Mouse (Mus musculus) heart, embryonic 15.5 days (tissue): ENCODE results near the gene Rfc1. TPM values are rescaled to one million over a fixed set of nuclear protein-coding genes. Genes with fewer than 3 reads are reported as not detected.

ENCODE experiments used
- ATAC-seq: fragments of 200-750 bp; cut with Nextera tagmentation; replicated peaks from 2 replicates; pipeline ENCODE4 v1.8.0; 2017; ENCODE audit warnings: low read depth, moderate TSS enrichment; ENCODE audit not compliant: insufficient number of reproducible peaks, insufficient read depth, low FRiP score
- H3K27ac ChIP-seq: fragments of 300-500 bp; sonication (generic); 2 replicates; pipeline ENCODE4 v1.5.1; 2015; ENCODE audit warnings: mild to moderate bottlenecking, inconsistent platforms
- H3K27me3 ChIP-seq: fragments of 300-500 bp; sonication (generic); 2 replicates; pipeline ENCODE4 v1.6.1; 2015; ENCODE audit warnings: inconsistent platforms
- H3K36me3 ChIP-seq: fragments of 300-500 bp; sonication (generic); 2 replicates; pipeline ENCODE4 v1.6.1; 2015; ENCODE audit warnings: mild to moderate bottlenecking, inconsistent platforms
- H3K4me1 ChIP-seq: fragments of 300-500 bp; sonication (generic); replicated peaks from 2 replicates; pipeline ENCODE4 v1.6.1; 2015; ENCODE audit warnings: inconsistent platforms
- H3K4me2 ChIP-seq: fragments of 300-500 bp; sonication (generic); 2 replicates; pipeline ENCODE4 v1.6.1; 2015; ENCODE audit warnings: inconsistent platforms, mild to moderate bottlenecking, moderate library complexity
- H3K4me3 ChIP-seq: fragments of 300-500 bp; sonication (generic); 2 replicates; pipeline ENCODE4 v1.5.1; 2015; ENCODE audit warnings: mild to moderate bottlenecking, inconsistent platforms
- H3K9ac ChIP-seq: fragments of 300-500 bp; sonication (generic); 2 replicates; pipeline ENCODE4 v1.6.1; 2015; ENCODE audit warnings: mild to moderate bottlenecking, inconsistent platforms
- H3K9me3 ChIP-seq: fragments of 300-500 bp; sonication (generic); replicated peaks from 2 replicates; pipeline ENCODE4 v1.6.1; 2016; ENCODE audit warnings: inconsistent platforms
- WGBS: fragments of 180-500 bp; shearing (Covaris S2); methylation state at CpG from one replicate; pipeline ENCODE4 v1.1.7; 2015; ENCODE audit warnings: mixed read lengths; 5-methylcytosine and 5-hydroxymethylcytosine counted together
- polyA plus RNA-seq: library from polyadenylated mRNA; unstranded; fragments of >200 nt; fragmentation: Nextera tagmentation; extraction: Ambion mirVana; gene quantifications from 2 replicates; pipeline ENCODE4 v1.2.1, GENCODE M21; 2015

Rfc1 gene
- 51.4 and 58.2 TPM in 2 replicates for polyA plus RNA-seq

DNA sequence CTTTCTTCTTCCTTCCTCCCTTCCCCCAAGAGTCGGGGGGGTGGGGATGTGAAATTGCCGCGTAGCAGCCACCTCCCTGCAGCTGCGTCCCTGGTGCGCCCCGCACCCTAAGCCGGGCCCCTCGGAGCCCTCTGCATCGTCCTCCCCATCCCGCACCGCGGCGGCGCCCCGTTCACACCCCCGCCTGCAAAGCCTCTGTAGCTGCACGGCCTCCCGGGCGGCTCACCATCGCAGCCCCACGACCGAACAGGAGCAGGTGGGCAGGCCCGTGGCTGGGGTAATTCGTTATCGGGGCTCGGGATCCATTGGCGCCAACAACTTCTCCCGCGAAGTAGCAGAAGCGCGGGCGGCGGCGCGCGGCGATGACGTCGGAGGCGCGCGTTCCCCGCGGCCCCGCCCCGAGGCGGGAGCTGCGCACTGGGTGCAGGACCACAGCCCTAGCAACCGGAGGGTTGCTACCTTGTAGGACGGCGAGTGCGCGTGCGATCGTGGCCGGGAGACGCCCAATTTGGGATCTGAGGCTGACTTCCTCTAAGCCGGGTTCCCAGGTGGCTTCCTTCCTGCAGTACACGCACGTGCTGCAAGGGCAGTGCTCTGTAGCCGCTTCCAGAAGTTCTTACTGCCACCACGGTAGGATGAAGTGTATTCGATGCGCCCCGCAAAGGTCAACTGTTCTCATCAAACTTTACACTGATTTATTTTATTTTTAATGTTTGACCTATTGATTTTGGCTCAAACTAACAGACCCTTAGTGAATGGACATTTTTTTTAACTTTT is at the start of gene Rfc1:
Gene Rfc1, minus strand, starts transcription at position 373 of the 777 bp plus-strand sequence.
- H3K9ac ChIP-seq = peak within 1 kb of the TSS; percentile 84
- H3K4me2 ChIP-seq = peak within 1 kb of the TSS; percentile 78
- peak; percentile 95 for ATAC-seq
- peak within 1 kb of the TSS; percentile 100 for H3K4me3 ChIP-seq
- WGBS = under 1% methylated on average over 65 of the region's 65 CpGs
- H3K9me3 ChIP-seq = no peaks in the 10 kb centered on the region
- no peaks in the 10 kb centered on the region for H3K27me3 ChIP-seq
- H3K36me3 ChIP-seq = no peaks in the 10 kb centered on the region
- peak within 1 kb of the TSS; percentile 89 for H3K27ac ChIP-seq
- peaks cover 20% of the 10 kb centered on the region for H3K4me1 ChIP-seq

GRCm38 (mm10) chr5:65374746-65375145 is 39.3 kb upstream of the Rfc1 start:
- Histone ChIP-seq H3K9ac (no peak overlapping the region), H3K27me3 (no peaks in the 10 kb centered on the region), H3K27ac (no peak overlapping the region), H3K4me2 (no peak overlapping the region), H3K36me3 (no peaks in the 10 kb centered on the region), H3K9me3 (no peaks in the 10 kb centered on the region), H3K4me3 (no peak overlapping the region), H3K4me1 (no peaks in the 10 kb centered on the region)
- no peak for ATAC-seq
- WGBS = 76% methylated on average over 7 of the region's 7 CpGs

DNA sequence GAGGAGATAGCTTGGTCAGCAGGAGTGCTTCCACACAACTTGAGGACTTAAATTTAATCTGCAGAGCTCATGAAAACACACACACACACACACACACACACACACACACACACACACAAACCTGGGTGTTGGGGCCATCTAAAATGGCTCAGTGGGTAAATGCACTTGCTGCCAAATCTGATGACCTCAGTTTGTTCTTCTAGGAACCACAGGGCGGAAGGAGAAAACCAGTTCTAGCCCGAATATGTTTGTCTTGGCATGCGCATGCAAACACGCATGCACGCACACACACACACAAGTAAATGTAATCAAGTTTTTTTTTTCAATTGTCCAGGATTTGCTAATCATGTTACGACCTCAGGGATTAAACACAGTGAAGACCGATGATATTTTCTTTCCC is 36.1 kb upstream of the Rfc1 start:
- H3K27ac ChIP-seq = no peak overlapping the region
- no peaks in the 10 kb centered on the region for H3K9me3 ChIP-seq
- WGBS = 92% methylated on average over 7 of the region's 7 CpGs

GRCm38 (mm10) chr5:65367837-65368236 is 32.4 kb upstream of the Rfc1 start:
- WGBS = 59% methylated on average over 11 of the region's 11 CpGs
- Histone ChIP-seq H3K9ac (no peak overlapping the region), H3K4me3 (no peak overlapping the region), H3K9me3 (no peaks in the 10 kb centered on the region), H3K27ac (no peak overlapping the region), H3K4me1 (no peaks in the 10 kb centered on the region), H3K27me3 (no peaks in the 10 kb centered on the region), H3K36me3 (no peaks in the 10 kb centered on the region), H3K4me2 (no peak overlapping the region)
- ATAC-seq = no peak

More for the DNA sequence above, 36.1 kb upstream of the Rfc1 start:
- no peaks in the 10 kb centered on the region for H3K27me3 ChIP-seq
- ATAC-seq = no peak
- H3K4me1 ChIP-seq = no peaks in the 10 kb centered on the region
- H3K4me3 ChIP-seq = no peak overlapping the region
- H3K4me2 ChIP-seq = no peak overlapping the region
- no peaks in the 10 kb centered on the region for H3K36me3 ChIP-seq
- no peak overlapping the region for H3K9ac ChIP-seq

GRCm38 (mm10) chr5:65357771-65358170 is 22.3 kb upstream of the Rfc1 start:
- H3K4me1 ChIP-seq = no peaks in the 10 kb centered on the region
- no peaks in the 10 kb centered on the region for H3K9me3 ChIP-seq
- no peaks in the 10 kb centered on the region for H3K36me3 ChIP-seq
- WGBS = 76% methylated on average over 3 of the region's 3 CpGs
- H3K4me3 ChIP-seq = no peak overlapping the region
- no peak overlapping the region for H3K9ac ChIP-seq
- H3K27ac ChIP-seq = no peak overlapping the region
- no peaks in the 10 kb centered on the region for H3K27me3 ChIP-seq
- H3K4me2 ChIP-seq = no peak overlapping the region
- no peak for ATAC-seq

- no peak overlapping the region for H3K9ac ChIP-seq
- no peaks in the 10 kb centered on the region for H3K36me3 ChIP-seq
- no peaks in the 10 kb centered on the region for H3K9me3 ChIP-seq
- H3K27ac ChIP-seq = no peak overlapping the region
- H3K27me3 ChIP-seq = no peaks in the 10 kb centered on the region
- H3K4me1 ChIP-seq = no peaks in the 10 kb centered on the region
- H3K4me2 ChIP-seq = no peak overlapping the region
- ATAC-seq = no peak
- 76% methylated on average over 6 of the region's 6 CpGs for WGBS
- no peak overlapping the region for H3K4me3 ChIP-seq
Observed at GRCm38 (mm10) chr5:65356851-65357250, 21.4 kb upstream of the Rfc1 start.

DNA sequence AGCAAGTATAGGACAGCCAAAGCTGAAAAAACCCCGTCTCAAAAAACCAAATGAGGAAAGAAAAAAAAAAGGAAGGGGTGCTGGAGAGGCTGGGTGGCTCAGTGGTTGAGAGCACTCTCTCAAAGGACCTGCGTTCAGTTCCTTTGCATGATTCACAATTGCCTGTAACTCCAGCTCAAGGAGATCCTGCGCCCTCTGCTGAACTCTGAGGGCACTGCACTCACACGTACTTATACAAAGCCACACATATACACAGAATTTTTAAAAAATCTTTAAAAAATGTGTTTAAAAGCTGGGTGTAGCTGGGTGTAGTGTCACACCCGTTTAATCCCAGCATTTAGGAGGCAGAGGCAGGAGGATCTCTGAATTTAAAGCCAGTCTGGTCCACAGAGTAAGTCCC is 19.5 kb upstream of the Rfc1 start:
- no peak overlapping the region for H3K9ac ChIP-seq
- H3K9me3 ChIP-seq = no peaks in the 10 kb centered on the region
- H3K4me2 ChIP-seq = no peak overlapping the region
- ATAC-seq = no peak
- H3K4me1 ChIP-seq = no peaks in the 10 kb centered on the region
- no peak overlapping the region for H3K4me3 ChIP-seq
- no peak overlapping the region for H3K27ac ChIP-seq
- 69% methylated on average over 5 of the region's 5 CpGs for WGBS
- no peaks in the 10 kb centered on the region for H3K27me3 ChIP-seq
- no peaks in the 10 kb centered on the region for H3K36me3 ChIP-seq

- Histone ChIP-seq H3K27me3 (no peaks in the 10 kb centered on the region), H3K9me3 (no peaks in the 10 kb centered on the region), H3K4me2 (no peak overlapping the region), H3K36me3 (no peaks in the 10 kb centered on the region), H3K9ac (no peak overlapping the region), H3K4me1 (no peaks in the 10 kb centered on the region), H3K27ac (no peak overlapping the region), H3K4me3 (no peak overlapping the region)
- WGBS = 70% methylated on average over 3 of the region's 3 CpGs
- ATAC-seq = no peak
Observed at GRCm38 (mm10) chr5:65354097-65354496, 18.6 kb upstream of the Rfc1 start.

- H3K9ac ChIP-seq = no peak overlapping the region
- peaks cover 9% of the 10 kb centered on the region; the same call in 1 of the 2 replicates for H3K4me1 ChIP-seq
- WGBS = 71% methylated on average over 10 of the region's 10 CpGs
- H3K27ac ChIP-seq = no peak overlapping the region
- no peak for ATAC-seq
- no peaks in the 10 kb centered on the region for H3K27me3 ChIP-seq
- no peaks in the 10 kb centered on the region for H3K9me3 ChIP-seq
- no peaks in the 10 kb centered on the region for H3K36me3 ChIP-seq
- H3K4me2 ChIP-seq = no peak overlapping the region
- H3K4me3 ChIP-seq = no peak overlapping the region
Observed at GRCm38 (mm10) chr5:65350508-65350907, 15.0 kb upstream of the Rfc1 start.

DNA sequence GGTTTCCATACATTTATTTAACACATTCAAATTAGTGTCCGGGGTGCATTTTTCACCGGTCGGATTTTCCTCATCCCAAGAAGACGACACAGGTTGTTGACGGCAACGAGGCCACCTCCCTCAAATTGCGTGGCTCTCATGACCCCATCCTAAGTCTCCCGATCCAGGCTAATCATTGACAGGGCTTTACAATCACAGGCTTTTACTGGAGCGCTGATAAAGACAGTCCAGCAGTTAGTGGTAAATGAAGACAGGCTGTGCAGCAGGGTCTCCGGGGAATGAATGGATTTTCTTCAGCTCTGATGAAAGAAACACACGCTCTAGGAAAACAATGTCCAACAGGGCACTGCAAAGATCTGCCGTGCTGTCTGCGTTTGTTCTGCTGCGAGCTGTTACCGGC is 12.7 kb upstream of the Rfc1 start, which contains the start of gene Klb:
Gene Klb, plus strand, starts transcription at position 147 of the 400 bp plus-strand sequence.
- 45% methylated on average over 15 of the region's 15 CpGs for WGBS
- Histone ChIP-seq H3K36me3 (no peaks in the 10 kb centered on the region), H3K4me2 (peak within 1 kb of the TSS; percentile 51), H3K4me1 (peaks cover 9% of the 10 kb centered on the region; the same call in 1 of the 2 replicates), H3K27ac (no peak within 1 kb of the TSS), H3K4me3 (peak within 1 kb of the TSS; percentile 29), H3K9ac (peak within 1 kb of the TSS; percentile 31; the same call in 1 of the 2 replicates), H3K9me3 (no peaks in the 10 kb centered on the region), H3K27me3 (no peaks in the 10 kb centered on the region)
- ATAC-seq = no peak

DNA sequence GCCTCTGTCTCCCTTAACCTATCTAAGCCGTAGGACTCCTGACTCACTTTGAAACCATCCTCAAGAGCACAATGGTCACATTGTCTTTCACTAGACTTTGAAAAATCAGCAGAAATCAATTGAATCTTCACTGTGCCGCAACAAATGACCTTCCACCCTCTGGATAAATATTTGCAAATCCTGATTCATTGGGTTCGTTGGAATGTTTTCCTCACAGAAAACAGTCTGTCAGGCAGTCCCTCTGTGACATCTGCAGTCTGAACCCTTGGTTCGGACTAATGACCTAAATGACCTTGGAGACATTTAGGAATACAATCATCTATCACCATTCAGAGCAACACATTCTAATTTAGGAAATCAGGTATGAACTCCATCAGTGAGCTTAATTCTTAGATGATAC is 4.7 kb upstream of the Rfc1 start:
- no peaks in the 10 kb centered on the region for H3K27me3 ChIP-seq
- H3K9ac ChIP-seq = no peak overlapping the region
- H3K4me1 ChIP-seq = peaks cover 6% of the 10 kb centered on the region
- H3K9me3 ChIP-seq = no peaks in the 10 kb centered on the region
- 51% methylated on average over 4 of the region's 4 CpGs for WGBS
- ATAC-seq = no peak
- H3K4me3 ChIP-seq = no peak overlapping the region
- no peaks in the 10 kb centered on the region for H3K36me3 ChIP-seq
- H3K27ac ChIP-seq = no peak overlapping the region
- no peak overlapping the region for H3K4me2 ChIP-seq

GRCm38 (mm10) chr5:65338394-65338793 is 2.9 kb upstream of the Rfc1 start:
- H3K9ac ChIP-seq = no peak overlapping the region
- ATAC-seq = no peak
- H3K36me3 ChIP-seq = no peaks in the 10 kb centered on the region
- H3K4me1 ChIP-seq = peaks cover 20% of the 10 kb centered on the region
- no peak overlapping the region for H3K4me3 ChIP-seq
- no peaks in the 10 kb centered on the region for H3K9me3 ChIP-seq
- no peak overlapping the region for H3K27ac ChIP-seq
- no peak overlapping the region for H3K4me2 ChIP-seq
- no peaks in the 10 kb centered on the region for H3K27me3 ChIP-seq
- 82% methylated on average over 6 of the region's 6 CpGs for WGBS
